Mouse (Mus musculus) heart, embryonic 13.5 days (tissue): ENCODE measurements around the gene Vav2. TPM values are rescaled to one million over a fixed set of nuclear protein-coding genes. Genes with fewer than 3 reads are reported as not detected.

Source experiments
- ATAC-seq: fragments of 200-750 bp; cut with Nextera tagmentation; 2 replicates; pipeline ENCODE4 v1.8.0; 2017; ENCODE audit warnings: moderate TSS enrichment; ENCODE audit not compliant: insufficient number of reproducible peaks, low FRiP score, low TSS enrichment; ENCODE audit errors: extremely low read depth
- H3K27ac ChIP-seq: fragments of 300-500 bp; sonication (generic); replicated peaks from 2 replicates; pipeline ENCODE4 v1.5.1; 2015; ENCODE audit warnings: moderate library complexity, mild to moderate bottlenecking, inconsistent platforms
- H3K27me3 ChIP-seq: fragments of 300-500 bp; sonication (generic); replicated peaks from 2 replicates; pipeline ENCODE4 v1.6.1; 2015; ENCODE audit warnings: mild to moderate bottlenecking, inconsistent platforms
- H3K36me3 ChIP-seq: fragments of 300-500 bp; sonication (generic); 2 replicates; pipeline ENCODE4 v1.6.1; 2015; ENCODE audit warnings: mild to moderate bottlenecking, inconsistent platforms
- H3K4me1 ChIP-seq: fragments of 300-500 bp; sonication (generic); 2 replicates; pipeline ENCODE4 v1.6.1; 2015; ENCODE audit warnings: inconsistent platforms
- H3K4me2 ChIP-seq: fragments of 300-500 bp; sonication (generic); 2 replicates; pipeline ENCODE4 v1.6.1; 2015; ENCODE audit warnings: inconsistent platforms, mild to moderate bottlenecking, moderate library complexity
- H3K4me3 ChIP-seq: fragments of 300-500 bp; sonication (generic); 2 replicates; pipeline ENCODE4 v1.5.1; 2015; ENCODE audit warnings: moderate library complexity, mild to moderate bottlenecking, inconsistent platforms
- H3K9ac ChIP-seq: fragments of 300-500 bp; sonication (generic); 2 replicates; pipeline ENCODE4 v1.6.1; 2015; ENCODE audit warnings: inconsistent platforms, mild to moderate bottlenecking, moderate library complexity
- H3K9me3 ChIP-seq: fragments of 300-500 bp; sonication (generic); 2 replicates; pipeline ENCODE4 v1.6.1; 2016; ENCODE audit warnings: inconsistent platforms
- WGBS: fragments of 180-500 bp; shearing (Covaris S2); methylation state at CpG from one replicate; pipeline ENCODE4 v1.1.7; 2015; ENCODE audit warnings: mixed read lengths; 5-methylcytosine and 5-hydroxymethylcytosine counted together
- polyA plus RNA-seq: library from polyadenylated mRNA; unstranded; fragments of >200 nt; fragmentation: Nextera tagmentation; extraction: Ambion mirVana; gene quantifications from 2 replicates; pipeline ENCODE4 v1.2.1, GENCODE M21; 2015

Gene Vav2
- polyA plus RNA-seq, 1 experiment from 2014 or later: 2.7 TPM

GRCm38 (mm10) chr2:27331560-27331959, 95.3 kb downstream of the Vav2 start:
- H3K27me3 ChIP-seq: no peaks in the 10 kb centered on the region
- H3K9me3 ChIP-seq: no peaks in the 10 kb centered on the region
- no peaks in the 10 kb centered on the region for H3K36me3 ChIP-seq
- peaks cover 54% of the 10 kb centered on the region for H3K4me1 ChIP-seq
- 55% methylated on average over 5 of the region's 5 CpGs for WGBS
- no peak overlapping the region for H3K4me3 ChIP-seq
- no peak overlapping the region for H3K27ac ChIP-seq
- no peak for ATAC-seq
- no peak overlapping the region for H3K4me2 ChIP-seq
- no peak overlapping the region for H3K9ac ChIP-seq

GRCm38 (mm10) chr2:27330446-27330845, 96.4 kb downstream of the Vav2 start:
- Histone ChIP-seq H3K27me3 (no peaks in the 10 kb centered on the region), H3K4me1 (peaks cover 65% of the 10 kb centered on the region), H3K9me3 (no peaks in the 10 kb centered on the region), H3K4me2 (no peak overlapping the region), H3K36me3 (no peaks in the 10 kb centered on the region), H3K27ac (no peak overlapping the region), H3K9ac (no peak overlapping the region), H3K4me3 (no peak overlapping the region)
- WGBS: 73% methylated on average over 8 of the region's 8 CpGs
- ATAC-seq: no peak

DNA sequence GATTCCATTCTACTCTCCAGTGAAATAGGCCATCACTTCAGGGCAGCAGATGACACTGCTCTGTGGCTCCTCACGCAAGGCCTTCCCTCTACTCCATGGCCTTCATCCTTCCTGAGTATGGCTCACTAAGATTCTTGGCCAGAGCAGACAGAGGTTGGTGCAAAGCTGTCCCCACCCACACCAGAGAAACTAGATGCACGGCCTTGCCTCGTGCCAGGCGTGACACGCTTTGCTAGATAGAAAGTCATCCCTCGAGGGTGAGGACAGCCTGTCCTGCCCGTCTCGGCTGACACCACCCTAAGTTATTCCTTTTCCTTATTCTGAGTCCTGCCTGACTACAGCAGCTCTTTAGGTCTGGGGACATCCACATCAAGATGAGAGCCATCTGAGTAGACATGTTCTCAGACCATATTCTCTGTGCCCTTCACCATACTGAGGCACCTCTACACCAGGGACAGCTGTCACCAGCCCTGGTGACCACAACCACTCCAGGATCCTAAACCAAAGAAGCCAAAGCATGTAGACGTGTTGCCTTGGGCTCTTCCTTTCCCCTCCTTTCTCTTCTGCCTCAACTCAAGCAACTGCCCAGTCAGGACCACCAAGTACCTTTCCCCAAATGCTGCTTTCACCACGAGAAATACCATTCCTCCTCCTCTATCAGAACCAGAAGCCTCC, 97.3 kb downstream of the Vav2 start:
- Histone ChIP-seq H3K4me1 (peaks cover 68% of the 10 kb centered on the region), H3K4me2 (no peak overlapping the region), H3K9me3 (no peaks in the 10 kb centered on the region), H3K4me3 (no peak overlapping the region), H3K27ac (peak overlapping the region; percentile 63; the same call in 1 of the 2 replicates), H3K9ac (no peak overlapping the region), H3K36me3 (no peaks in the 10 kb centered on the region), H3K27me3 (no peaks in the 10 kb centered on the region)
- no peak for ATAC-seq
- 82% methylated on average over 10 of the region's 10 CpGs for WGBS

DNA sequence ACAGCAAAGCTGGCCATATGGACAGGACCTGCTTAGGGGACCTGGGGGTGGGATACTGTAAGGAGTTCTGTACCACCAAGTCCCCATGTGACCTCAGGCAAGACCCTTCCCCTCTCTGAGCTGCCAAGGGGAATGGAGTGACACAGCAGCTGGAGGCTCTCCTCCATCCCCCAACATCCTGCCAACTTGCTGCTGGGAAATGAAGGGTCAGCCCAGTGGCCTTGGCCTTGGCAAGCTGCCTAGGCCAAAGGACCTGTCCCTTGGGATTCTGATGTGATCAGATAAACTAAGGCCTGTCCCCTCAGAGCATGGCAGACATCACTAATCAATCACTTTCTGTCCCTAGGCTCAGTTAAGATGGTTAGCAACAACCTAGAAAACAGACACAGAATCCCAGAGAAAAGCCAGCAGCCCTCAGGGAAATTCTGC, 98.2 kb downstream of the Vav2 start:
- peaks cover 71% of the 10 kb centered on the region for H3K4me1 ChIP-seq
- H3K27me3 ChIP-seq: no peaks in the 10 kb centered on the region
- no peak overlapping the region for H3K4me3 ChIP-seq
- H3K9ac ChIP-seq: 0 out of 2 replicates have a peak overlapping the region, but pooled peaks have one; percentile 44
- H3K36me3 ChIP-seq: no peaks in the 10 kb centered on the region
- H3K4me2 ChIP-seq: no peak overlapping the region
- no peaks in the 10 kb centered on the region for H3K9me3 ChIP-seq
- peak overlapping the region; percentile 63 for H3K27ac ChIP-seq
- no peak for ATAC-seq

DNA sequence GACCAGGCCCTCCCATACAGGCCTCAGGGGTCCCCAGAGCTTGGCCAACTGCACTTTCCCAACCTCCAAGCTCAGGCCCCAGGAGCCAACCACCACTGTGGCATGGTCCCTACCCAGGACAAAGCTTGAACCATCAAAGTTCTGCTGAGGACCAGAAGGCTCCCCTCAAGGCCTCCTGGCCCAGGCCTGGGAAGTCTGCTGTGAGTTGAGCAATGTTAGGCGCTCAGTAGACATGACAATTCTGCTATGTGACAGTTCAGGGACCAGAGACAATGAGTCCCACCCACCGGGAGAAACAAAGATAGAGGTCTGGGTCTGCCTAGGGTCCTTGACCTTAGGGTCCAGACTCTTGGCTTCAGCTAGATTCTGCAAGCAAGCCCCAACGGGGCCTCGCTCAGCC, 98.9 kb downstream of the Vav2 start:
- no peak for ATAC-seq
- WGBS: 63% methylated on average over 4 of the region's 4 CpGs

DNA sequence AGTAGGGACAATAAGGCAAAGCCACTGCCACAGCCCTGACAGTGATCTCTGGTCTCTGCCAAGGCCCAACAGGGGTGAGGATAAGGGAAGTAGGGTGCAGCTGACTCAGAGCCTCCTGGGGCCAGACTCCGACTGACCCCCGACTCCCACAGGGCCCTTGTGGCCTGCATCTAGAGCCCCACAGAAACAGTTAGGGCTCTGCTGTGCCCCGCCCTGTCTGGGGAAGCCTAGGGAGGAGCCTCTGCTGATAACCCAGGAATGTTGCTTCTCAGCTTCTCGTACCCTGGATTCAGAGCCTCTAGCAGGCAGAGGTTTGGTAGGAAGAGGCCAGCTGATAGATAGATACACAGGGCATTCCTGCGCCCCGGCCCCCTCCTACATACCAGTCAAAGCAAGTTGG, 99.8 kb downstream of the Vav2 start:
- peaks cover 87% of the 10 kb centered on the region for H3K4me1 ChIP-seq
- WGBS: 9% methylated on average over 6 of the region's 6 CpGs

More for the DNA sequence above, 98.9 kb downstream of the Vav2 start:
- H3K36me3 ChIP-seq: no peaks in the 10 kb centered on the region
- no peaks in the 10 kb centered on the region for H3K9me3 ChIP-seq
- peak overlapping the region; percentile 63 for H3K27ac ChIP-seq
- H3K9ac ChIP-seq: 0 out of 2 replicates have a peak overlapping the region, but pooled peaks have one; percentile 44
- no peak overlapping the region for H3K4me2 ChIP-seq
- peaks cover 79% of the 10 kb centered on the region for H3K4me1 ChIP-seq
- no peaks in the 10 kb centered on the region for H3K27me3 ChIP-seq
- H3K4me3 ChIP-seq: no peak overlapping the region

DNA sequence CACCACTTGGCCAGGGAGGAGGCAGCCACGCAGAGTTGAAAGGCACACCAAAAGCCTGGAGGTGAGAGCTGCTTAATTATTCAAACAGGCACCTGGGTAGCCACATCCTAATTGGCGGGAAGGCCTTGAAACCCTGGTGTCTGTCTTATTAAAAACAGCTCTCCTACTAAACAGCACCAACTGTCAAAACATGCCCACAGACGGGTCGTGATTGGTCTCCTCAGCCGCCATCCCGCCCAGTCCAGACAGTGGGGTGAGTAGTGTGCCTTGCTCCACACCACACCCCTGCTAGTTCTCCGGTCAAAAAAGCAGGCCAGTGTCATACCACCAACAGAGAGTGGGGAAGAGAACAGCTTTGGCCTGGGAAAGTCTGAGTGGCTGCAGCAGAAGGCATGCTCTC, 100.5 kb downstream of the Vav2 start:
- peaks cover 91% of the 10 kb centered on the region for H3K4me1 ChIP-seq
- H3K27ac ChIP-seq: 0 out of 2 replicates have a peak overlapping the region, but pooled peaks have one; percentile 63

More for the DNA sequence above, 99.8 kb downstream of the Vav2 start:
- Histone ChIP-seq H3K9ac (no peak overlapping the region), H3K4me3 (no peak overlapping the region), H3K4me2 (peak overlapping the region; percentile 28), H3K27me3 (no peaks in the 10 kb centered on the region), H3K36me3 (no peaks in the 10 kb centered on the region), H3K9me3 (no peaks in the 10 kb centered on the region), H3K27ac (peak overlapping the region; percentile 63)
- peak; percentile 39; the same call in 1 of the 2 replicates for ATAC-seq

GRCm38 (mm10) chr2:27324690-27325089, 102.1 kb downstream of the Vav2 start:
- no peaks in the 10 kb centered on the region for H3K36me3 ChIP-seq
- H3K27me3 ChIP-seq: no peaks in the 10 kb centered on the region
- 0 out of 2 replicates have a peak overlapping the region, but pooled peaks have one; percentile 12 for H3K4me2 ChIP-seq
- no peak overlapping the region for H3K4me3 ChIP-seq
- H3K4me1 ChIP-seq: peaks cover 86% of the 10 kb centered on the region
- 0 out of 2 replicates have a peak overlapping the region, but pooled peaks have one; percentile 1 for H3K9ac ChIP-seq
- WGBS: 11% methylated on average over 2 of the region's 2 CpGs
- peak overlapping the region; percentile 53 for H3K27ac ChIP-seq
- ATAC-seq: no peak
- H3K9me3 ChIP-seq: no peaks in the 10 kb centered on the region

More for the DNA sequence above, 100.5 kb downstream of the Vav2 start:
- no peaks in the 10 kb centered on the region for H3K9me3 ChIP-seq
- H3K36me3 ChIP-seq: no peaks in the 10 kb centered on the region
- no peaks in the 10 kb centered on the region for H3K27me3 ChIP-seq
- no peak overlapping the region for H3K4me2 ChIP-seq
- H3K9ac ChIP-seq: no peak overlapping the region
- H3K4me3 ChIP-seq: no peak overlapping the region
- WGBS: 80% methylated on average over 7 of the region's 7 CpGs
- no peak for ATAC-seq

DNA sequence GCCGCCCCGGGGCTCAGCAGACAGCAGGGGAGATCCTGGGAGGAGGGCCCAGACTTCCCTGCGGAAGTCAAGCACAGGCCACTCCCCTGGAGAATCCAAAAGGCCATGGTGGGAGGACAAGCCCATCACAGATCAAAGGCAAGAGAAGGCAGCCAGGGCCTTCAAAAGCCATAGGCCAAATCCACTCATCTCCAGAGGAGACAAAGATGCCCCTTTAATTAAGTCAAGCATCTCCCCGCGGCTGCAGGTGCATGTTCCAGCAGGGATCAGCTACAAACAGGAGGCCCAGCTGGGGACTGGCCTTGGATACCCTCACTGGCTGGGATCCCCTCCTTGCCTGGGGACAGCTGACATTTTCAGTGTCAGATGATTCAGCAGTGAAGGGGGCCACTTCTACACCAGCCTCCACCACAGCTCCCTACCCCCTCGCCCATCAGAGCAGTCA, 105.4 kb downstream of the Vav2 start:
- no peaks in the 10 kb centered on the region for H3K27me3 ChIP-seq
- no peak for ATAC-seq
- WGBS: 38% methylated on average over 6 of the region's 6 CpGs
- H3K4me3 ChIP-seq: no peak overlapping the region
- no peak overlapping the region for H3K4me2 ChIP-seq
- no peaks in the 10 kb centered on the region for H3K36me3 ChIP-seq
- peaks cover 60% of the 10 kb centered on the region for H3K4me1 ChIP-seq
- H3K9ac ChIP-seq: no peak overlapping the region
- no peaks in the 10 kb centered on the region for H3K9me3 ChIP-seq
- H3K27ac ChIP-seq: no peak overlapping the region

GRCm38 (mm10) chr2:27320820-27321219, 106.0 kb downstream of the Vav2 start:
- ATAC-seq: no peak
- Histone ChIP-seq H3K36me3 (no peaks in the 10 kb centered on the region), H3K27me3 (no peaks in the 10 kb centered on the region), H3K9me3 (no peaks in the 10 kb centered on the region), H3K4me1 (peaks cover 54% of the 10 kb centered on the region), H3K4me3 (no peak overlapping the region), H3K4me2 (no peak overlapping the region), H3K9ac (no peak overlapping the region), H3K27ac (no peak overlapping the region)
- 70% methylated on average over 8 of the region's 8 CpGs for WGBS

- 77% methylated on average over 4 of the region's 4 CpGs for WGBS
Measured at GRCm38 (mm10) chr2:27318606-27319005, 108.2 kb downstream of the Vav2 start.

DNA sequence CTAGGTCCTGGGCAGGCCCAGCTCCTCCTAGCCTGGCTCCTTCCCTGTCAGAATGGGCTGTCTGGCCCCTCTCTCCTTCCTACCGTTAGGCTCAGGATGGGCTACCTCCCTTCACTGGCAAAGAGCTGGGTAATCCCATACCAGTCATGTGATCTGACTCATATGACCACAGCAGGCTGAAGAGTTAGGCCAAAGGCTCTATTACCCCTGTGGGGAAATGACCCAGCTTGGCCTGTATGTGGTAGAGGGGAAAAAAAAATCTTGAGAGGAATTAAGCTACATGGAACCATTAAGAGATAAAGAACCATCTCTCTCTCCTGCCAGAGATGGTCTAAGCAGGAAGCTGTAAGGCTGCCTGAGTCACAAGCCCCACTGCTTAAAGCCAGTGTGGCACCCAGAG, 108.6 kb downstream of the Vav2 start:
- H3K4me1 ChIP-seq: peaks cover 38% of the 10 kb centered on the region
- 11% methylated on average over 1 of the region's 1 CpGs for WGBS

More at GRCm38 (mm10) chr2:27318606-27319005, 108.2 kb downstream of the Vav2 start:
- Histone ChIP-seq H3K36me3 (no peaks in the 10 kb centered on the region), H3K9me3 (no peaks in the 10 kb centered on the region), H3K9ac (no peak overlapping the region), H3K27me3 (no peaks in the 10 kb centered on the region), H3K27ac (no peak overlapping the region), H3K4me2 (no peak overlapping the region), H3K4me1 (peaks cover 39% of the 10 kb centered on the region), H3K4me3 (no peak overlapping the region)
- no peak for ATAC-seq

More for the DNA sequence above, 108.6 kb downstream of the Vav2 start:
- Histone ChIP-seq H3K36me3 (no peaks in the 10 kb centered on the region), H3K27ac (no peak overlapping the region), H3K9ac (no peak overlapping the region), H3K27me3 (no peaks in the 10 kb centered on the region), H3K4me2 (no peak overlapping the region), H3K9me3 (no peaks in the 10 kb centered on the region), H3K4me3 (no peak overlapping the region)
- no peak for ATAC-seq
